Mouse (Mus musculus) monocyte, adult 5-6 weeks (primary cell): ENCODE measurements around the gene D330020A13Rik. TPM values are rescaled to one million over a fixed set of nuclear protein-coding genes. Genes with fewer than 3 reads are reported as not detected.

Source experiments
- ATAC-seq: fragments of 153-309, 156-312 bp; replicated peaks from 2 replicates; pipeline ENCODE4 v1.8.0; 2017; ENCODE audit warnings: mild to moderate bottlenecking; ENCODE audit not compliant: low TSS enrichment, insufficient number of reproducible peaks, severe bottlenecking, poor library complexity, low FRiP score
- total RNA-seq: library from RNA; stranded (forward); fragments of 200-1000, 200-491, 200-594 nt; gene quantifications from 3 replicates; pipeline ENCODE4 v1.2.3, GENCODE M21; 2017

Gene D330020A13Rik
- total RNA-seq = not detected in 3 replicates

DNA sequence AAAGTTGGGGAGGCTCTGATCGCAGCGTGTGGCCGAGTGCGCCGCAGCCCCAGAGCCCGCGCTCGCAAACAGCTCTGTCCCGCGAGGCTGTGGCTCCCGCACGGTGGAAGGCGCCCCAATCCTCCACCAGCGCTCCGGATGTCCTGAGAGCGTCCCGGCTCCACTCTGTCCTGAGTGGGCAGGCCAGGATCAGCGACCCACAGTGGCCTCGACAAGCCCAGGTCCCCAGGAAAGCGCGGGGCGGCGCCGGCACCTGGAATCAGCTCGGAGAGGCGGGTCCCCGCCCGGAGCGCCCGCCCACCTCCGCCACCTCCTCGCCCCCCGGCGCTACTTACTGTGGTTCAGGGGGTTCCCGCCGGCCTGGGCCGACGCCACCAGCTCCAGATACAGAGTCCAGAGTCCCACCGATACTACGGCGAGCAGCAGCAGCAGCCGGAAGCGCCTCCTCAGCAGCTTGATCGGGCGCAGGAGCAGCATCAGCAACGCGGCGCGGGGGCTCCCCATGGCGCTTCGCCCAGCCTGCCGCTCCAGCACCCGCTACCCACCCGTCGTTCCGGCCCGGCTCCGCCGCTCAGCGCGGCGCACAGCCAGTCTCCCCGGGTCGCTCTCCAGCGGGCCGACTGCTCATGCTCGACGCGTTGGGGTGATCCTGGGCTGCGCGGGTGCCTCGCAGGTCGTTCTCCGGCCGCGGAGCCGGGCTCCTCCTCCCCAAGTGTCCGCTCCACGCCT, at the start of gene D330020A13Rik, which contains the start of gene B4galnt3:
TSS of gene D330020A13Rik (plus strand) at position 309 of the 729 bp plus-strand sequence.
TSS of gene B4galnt3 (minus strand) at position 504 of the 729 bp plus-strand sequence.
- no peak for ATAC-seq

GRCm38 (mm10) chr6:120246676-120247075, 47.5 kb upstream of the D330020A13Rik start:
- no peak for ATAC-seq

DNA sequence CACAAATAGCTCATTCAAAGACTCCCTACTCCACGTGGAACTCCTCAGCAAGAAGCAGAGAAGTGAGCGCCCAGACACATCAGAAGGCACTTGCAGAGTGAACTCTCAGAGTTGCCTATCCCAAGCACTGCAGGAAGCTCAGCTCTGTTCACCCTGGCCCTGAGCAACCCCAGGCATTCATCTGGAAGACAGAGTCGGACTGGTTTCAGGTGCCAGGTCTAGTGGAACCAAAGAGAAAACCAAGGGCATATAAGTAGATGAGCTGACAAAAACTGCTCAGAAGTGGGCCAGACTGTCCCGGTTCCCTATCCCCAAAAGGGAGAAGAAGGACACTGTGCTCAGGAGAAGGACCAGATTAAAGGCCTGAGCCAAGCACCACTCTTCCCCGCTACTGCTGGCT, 44.3 kb upstream of the D330020A13Rik start:
- no peak for ATAC-seq

DNA sequence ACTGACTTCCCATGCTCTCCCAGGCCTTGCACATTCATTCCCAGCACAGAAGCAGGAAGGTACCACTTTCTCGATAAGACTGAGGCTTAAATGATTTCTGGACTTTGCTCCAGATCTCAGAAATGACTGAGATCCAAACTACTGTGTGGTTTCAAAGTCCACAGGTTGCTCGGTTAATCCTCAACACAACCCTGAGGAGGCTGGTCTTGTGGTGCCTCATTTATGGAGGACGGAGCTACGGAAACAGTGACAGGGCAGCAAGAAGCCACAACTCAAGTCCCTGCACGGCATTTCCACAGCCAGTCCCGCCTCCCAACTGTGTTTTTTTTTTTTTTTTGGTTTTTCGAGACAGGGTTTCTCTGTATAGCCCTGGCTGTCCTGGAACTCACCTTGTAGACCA, 43.2 kb upstream of the D330020A13Rik start:
- no peak for ATAC-seq

- no peak for ATAC-seq
These were observed 41.4 kb upstream of the D330020A13Rik start for GRCm38 (mm10) chr6:120252741-120253140.

DNA sequence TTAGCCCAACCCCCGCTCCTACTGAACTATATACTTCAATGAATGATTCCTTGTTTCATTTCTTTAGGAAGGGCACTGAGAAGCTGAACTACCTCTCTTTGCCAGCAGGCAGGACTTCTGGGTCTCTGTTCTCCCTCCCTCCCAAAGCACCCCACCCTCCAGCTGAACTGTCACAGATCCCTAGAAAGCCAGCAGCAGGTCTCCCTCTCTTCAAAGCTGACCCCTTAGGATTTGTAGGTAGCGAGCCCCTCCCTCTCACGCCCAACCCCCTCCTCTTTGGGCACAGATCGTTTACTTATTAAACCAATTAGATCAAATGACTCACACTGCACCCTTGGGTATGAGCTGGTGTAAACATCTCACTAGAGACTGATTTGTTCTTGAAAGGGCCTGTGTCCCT, 39.5 kb upstream of the D330020A13Rik start:
- no peak for ATAC-seq

DNA sequence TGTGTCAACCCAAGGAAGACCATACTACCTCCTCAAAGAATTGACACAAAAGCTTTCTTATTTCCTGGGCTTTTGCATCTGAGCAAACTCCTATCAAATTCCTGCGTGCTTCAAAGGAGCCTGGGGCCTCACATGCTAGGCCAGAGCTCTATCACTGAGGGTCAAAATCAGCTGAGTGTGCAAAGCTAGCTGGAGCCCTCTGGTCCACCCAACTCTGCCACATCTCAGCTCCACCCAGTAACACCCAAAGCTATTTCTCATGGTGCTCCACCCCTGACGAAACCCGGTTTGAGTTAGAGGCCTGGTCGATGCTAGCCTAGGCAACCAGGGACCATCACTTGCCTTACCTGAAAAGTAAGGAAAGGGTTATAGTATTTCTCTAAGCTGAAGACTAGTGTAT, 39.0 kb upstream of the D330020A13Rik start:
- no peak for ATAC-seq

GRCm38 (mm10) chr6:120255701-120256100, 38.5 kb upstream of the D330020A13Rik start:
- no peak for ATAC-seq

- no peak for ATAC-seq
These were observed 37.7 kb upstream of the D330020A13Rik start for GRCm38 (mm10) chr6:120256431-120256935.

DNA sequence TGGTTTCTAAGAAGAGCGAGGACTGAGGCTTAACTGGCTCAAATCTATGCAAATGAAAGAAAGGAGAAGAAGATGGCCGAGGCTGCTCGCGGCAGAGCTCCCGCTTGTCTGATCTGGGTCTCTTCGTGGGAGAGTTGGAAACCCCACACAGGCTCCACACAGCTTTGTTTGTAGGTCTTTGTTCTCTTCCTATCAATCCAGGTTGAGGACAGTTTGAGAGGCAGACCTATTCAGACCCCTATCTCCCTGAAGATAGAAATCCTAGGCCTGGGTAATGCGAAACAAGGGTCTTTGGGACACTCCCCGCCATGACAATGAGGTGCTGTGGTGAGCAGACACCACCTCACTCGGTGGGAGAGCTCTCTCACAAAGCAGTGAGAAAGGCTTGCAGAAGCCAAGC, 34.7 kb upstream of the D330020A13Rik start:
- ATAC-seq = no peak

DNA sequence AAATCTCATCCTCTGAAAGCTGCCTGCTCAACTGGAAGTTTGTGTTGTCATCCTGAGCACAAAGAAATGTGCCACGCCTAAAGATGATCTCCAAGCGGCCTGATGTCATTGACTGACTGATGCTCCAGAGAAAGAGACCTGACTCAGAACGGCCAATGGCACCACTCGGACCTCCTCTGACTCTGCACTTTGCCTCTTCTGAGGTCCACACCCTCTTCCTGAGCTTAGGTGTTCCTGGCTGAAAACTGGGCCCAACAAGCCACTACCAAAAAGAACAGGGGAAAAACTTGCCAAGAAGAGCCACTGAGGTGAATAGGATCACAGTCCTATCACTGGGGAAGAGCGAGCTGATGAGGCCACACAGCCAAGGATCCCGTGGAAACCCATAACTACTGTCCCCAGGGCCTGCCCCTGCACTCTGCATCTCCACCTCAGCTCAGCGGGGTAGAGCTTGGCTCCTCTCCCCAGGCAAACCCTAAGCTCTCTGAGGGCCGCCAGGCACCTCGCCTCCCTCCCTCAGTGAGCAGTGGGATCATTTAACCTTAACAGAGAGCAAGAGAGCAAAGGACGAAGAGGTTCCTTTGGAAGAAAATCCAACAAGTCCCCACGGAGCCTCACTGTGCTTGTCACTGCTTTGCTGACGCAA, 31.2 kb upstream of the D330020A13Rik start:
- no peak for ATAC-seq

DNA sequence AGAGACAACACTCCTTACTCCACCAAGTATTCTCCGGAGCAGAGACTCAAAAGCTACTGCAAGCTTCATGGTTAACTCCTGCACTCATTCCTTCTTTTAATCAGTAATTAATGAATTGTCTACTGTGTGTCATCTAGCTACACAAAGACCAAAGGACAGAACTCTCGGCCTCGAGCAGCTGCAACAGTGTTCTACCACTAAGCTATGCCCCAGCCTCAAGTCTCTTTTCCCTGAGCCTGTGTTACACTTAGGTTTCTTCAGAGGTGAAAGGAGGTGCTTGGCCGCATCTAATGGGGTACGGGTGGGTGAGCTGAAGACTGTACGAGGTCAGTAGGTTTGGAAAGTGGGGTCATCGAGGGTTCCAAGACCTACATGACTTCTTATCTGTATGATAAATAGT, 30.6 kb upstream of the D330020A13Rik start:
- no peak for ATAC-seq

DNA sequence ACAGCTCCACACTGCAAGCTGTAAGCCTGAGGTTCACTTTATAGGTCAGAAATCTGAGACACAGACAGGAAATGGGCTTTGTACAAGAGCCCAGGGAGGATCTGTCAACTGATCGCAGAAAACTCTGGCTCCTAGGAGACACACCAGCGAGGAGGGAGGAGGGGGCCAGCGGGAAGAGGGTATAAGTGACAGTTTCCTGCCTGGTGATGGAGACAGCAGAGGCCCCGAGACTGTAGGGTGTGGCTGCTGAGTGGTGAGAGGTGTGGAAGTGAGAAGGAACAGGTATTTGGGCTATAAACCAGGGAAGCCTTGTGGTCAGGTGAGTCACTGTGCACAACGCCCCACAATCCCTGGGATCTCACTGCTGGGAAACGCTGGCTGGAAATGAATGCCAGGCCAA, 30.0 kb upstream of the D330020A13Rik start:
- no peak for ATAC-seq

GRCm38 (mm10) chr6:120274181-120274580, 20.0 kb upstream of the D330020A13Rik start:
- no peak for ATAC-seq

GRCm38 (mm10) chr6:120274887-120275286, 19.3 kb upstream of the D330020A13Rik start:
- no peak for ATAC-seq

- no peak for ATAC-seq
These were observed 18.9 kb upstream of the D330020A13Rik start for GRCm38 (mm10) chr6:120275301-120275700.

DNA sequence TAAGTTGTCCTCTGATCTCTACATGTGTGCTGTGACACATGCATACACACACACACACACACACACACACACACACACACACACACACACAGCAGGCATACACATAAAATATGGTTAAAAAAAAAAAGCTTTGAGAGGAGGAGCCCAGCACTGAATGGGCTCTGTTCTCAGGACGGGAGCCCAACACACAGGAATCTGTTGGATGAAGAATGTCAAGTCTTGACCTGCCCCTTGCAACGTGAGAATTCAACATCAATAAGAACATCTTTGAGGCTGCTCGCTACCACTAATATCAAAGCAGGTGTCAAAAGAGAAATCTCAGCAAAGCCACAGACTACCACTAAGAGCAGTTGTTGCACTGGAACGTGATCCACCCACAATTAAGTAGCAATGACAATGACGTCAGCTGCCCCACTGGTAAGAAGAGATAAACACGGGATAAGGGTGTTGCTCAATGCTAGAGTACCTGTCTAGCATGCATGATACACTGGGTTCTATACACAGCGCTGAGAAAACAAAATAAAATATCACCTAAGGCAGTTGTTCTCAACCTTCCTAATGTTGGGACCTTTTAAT, 17.2 kb upstream of the D330020A13Rik start:
- no peak for ATAC-seq

GRCm38 (mm10) chr6:120287279-120287678, 6.9 kb upstream of the D330020A13Rik start:
- ATAC-seq = no peak

- ATAC-seq = no peak
These were observed 5.6 kb upstream of the D330020A13Rik start for GRCm38 (mm10) chr6:120288541-120288940.

GRCm38 (mm10) chr6:120289430-120289829, 4.7 kb upstream of the D330020A13Rik start:
- ATAC-seq = no peak
